Mouse (Mus musculus) regulatory T cell (primary cell): Measurements from ENCODE around the gene Pdzd2.

ENCODE experiments used
- in situ Hi-C: fragments of 300-600 bp; cut with MboI, MseI; formaldehyde crosslinking; loops from one replicate; pipeline ENCODE4 v1.15.1; 2025; ENCODE audit warnings: high pct_unique_total_duplicates

Gene Pdzd2

GRCm38 (mm10) chr15:12739277-12740247 is at the start of gene Pdzd2:
Gene Pdzd2, minus strand, starts transcription at chr15:12739924.
- in situ Hi-C loops = no loop called here

GRCm38 (mm10) chr15:12789406-12789867 is 49.7 kb upstream of the Pdzd2 start:
- in situ Hi-C loops = no loop called here

GRCm38 (mm10) chr15:12788536-12788935 is 48.8 kb upstream of the Pdzd2 start:
- in situ Hi-C loops = no loop called here

- in situ Hi-C loops = no loop called here
Observed at GRCm38 (mm10) chr15:12781729-12782326, 42.1 kb upstream of the Pdzd2 start.

GRCm38 (mm10) chr15:12781296-12781695 is 41.6 kb upstream of the Pdzd2 start:
- in situ Hi-C loops = no loop called here

- in situ Hi-C loops = no loop called here
Observed at GRCm38 (mm10) chr15:12774149-12774753, 34.5 kb upstream of the Pdzd2 start.

- in situ Hi-C loops = no loop called here
Observed at GRCm38 (mm10) chr15:12770958-12771357, 31.2 kb upstream of the Pdzd2 start.

GRCm38 (mm10) chr15:12766848-12767247 is 27.1 kb upstream of the Pdzd2 start:
- in situ Hi-C loops = no loop called here

GRCm38 (mm10) chr15:12763147-12763546 is 23.4 kb upstream of the Pdzd2 start:
- in situ Hi-C loops = no loop called here

- in situ Hi-C loops = no loop called here
Observed at GRCm38 (mm10) chr15:12762258-12762913, 22.7 kb upstream of the Pdzd2 start.

GRCm38 (mm10) chr15:12760747-12761146 is 21.0 kb upstream of the Pdzd2 start:
- in situ Hi-C loops = no loop called here

GRCm38 (mm10) chr15:12758461-12758860 is 18.7 kb upstream of the Pdzd2 start:
- in situ Hi-C loops = no loop called here

- in situ Hi-C loops = no loop called here
Observed at GRCm38 (mm10) chr15:12757757-12758156, 18.0 kb upstream of the Pdzd2 start.

GRCm38 (mm10) chr15:12753201-12753600 is 13.5 kb upstream of the Pdzd2 start:
- in situ Hi-C loops = no loop called here

GRCm38 (mm10) chr15:12750963-12751362 is 11.2 kb upstream of the Pdzd2 start:
- in situ Hi-C loops = no loop called here

- in situ Hi-C loops = no loop called here
Observed at GRCm38 (mm10) chr15:12749549-12750301, 10.0 kb upstream of the Pdzd2 start.

GRCm38 (mm10) chr15:12742117-12742906 is 2.6 kb upstream of the Pdzd2 start:
- in situ Hi-C loops = no loop called here

- in situ Hi-C loops = no loop called here
Observed at GRCm38 (mm10) chr15:12738301-12739093, 1.2 kb downstream of the Pdzd2 start.

GRCm38 (mm10) chr15:12735208-12735607 is 4.5 kb downstream of the Pdzd2 start:
- in situ Hi-C loops = no loop called here
